17 mouse cellular contexts compared by ENCODE assay signal in the genomic region with DNA sequence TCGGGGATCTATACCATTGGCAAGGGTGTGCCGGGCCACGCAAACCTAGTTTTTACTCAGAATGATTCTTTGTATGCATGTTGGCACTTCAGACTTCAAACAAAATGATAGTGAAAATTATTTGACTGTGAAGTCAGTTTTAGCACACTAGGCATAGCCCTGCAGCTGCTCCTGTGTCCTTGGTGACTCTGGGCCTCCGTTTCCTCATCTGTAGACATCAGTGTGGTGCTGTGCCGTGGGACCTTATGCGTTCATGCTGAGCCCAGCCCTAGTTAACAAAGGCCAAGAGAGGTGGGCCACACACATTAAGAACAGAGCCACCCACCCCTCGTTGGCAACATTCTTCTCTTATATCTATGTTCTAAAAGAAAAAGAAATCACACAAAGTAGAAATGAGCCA.
"Had no signal": no experiment of that assay in that cellular context is flagged by ENCODE, and none has a peak within 500 bp of the region (broad histone marks: within the 10 kb centered on the region; RNA-seq: fewer than 3 reads in every experiment).

No protein-coding gene starts in this region.

- H3K9ac ChIP-seq: liver, embryonic 12.5 days; liver, embryonic 14.5 days; lung, embryonic 14.5 days; neural tube, embryonic 13.5 days; neural tube, embryonic 15.5 days had no signal

- H3K27me3 ChIP-seq: liver, embryonic 12.5 days; neural tube, embryonic 13.5 days; neural tube, embryonic 15.5 days had no signal

- H3K4me3 ChIP-seq: liver, embryonic 12.5 days; midbrain, embryonic 10.5 days; myocyte; neural tube, embryonic 13.5 days; neural tube, embryonic 15.5 days had no signal

- H3K27ac ChIP-seq: liver, embryonic 12.5 days; liver, embryonic 14.5 days; midbrain, embryonic 10.5 days; neural tube, embryonic 13.5 days; neural tube, embryonic 15.5 days had no signal

- H3K4me1 ChIP-seq: neural tube, embryonic 13.5 days; neural tube, embryonic 15.5 days had no signal

- H3K36me3 ChIP-seq: liver, embryonic 12.5 days had no signal

- H3K4me2 ChIP-seq: liver, embryonic 12.5 days; lung, embryonic 14.5 days; neural tube, embryonic 13.5 days; neural tube, embryonic 15.5 days had no signal

- ATAC-seq: liver, embryonic 12.5 days; midbrain, embryonic 16.5 days had no signal

- H3K9me3 ChIP-seq: liver, embryonic 12.5 days; midbrain, embryonic 10.5 days; neural tube, embryonic 13.5 days; neural tube, embryonic 15.5 days had no signal

- DNase-seq: lung, adult 18-20 months; lung, embryonic 14.5 days; lung, postnatal 10 days; lung, postnatal 4 days; midbrain, embryonic 14.5 days; retina, postnatal 1 day; right cerebral cortex, adult 18-20 months; right cerebral cortex, postnatal 25 days; right cerebral cortex, postnatal 4 days; spleen, adult 18-20 months had no signal
